17 mouse cellular contexts compared by ENCODE assay signal in the genomic region with DNA sequence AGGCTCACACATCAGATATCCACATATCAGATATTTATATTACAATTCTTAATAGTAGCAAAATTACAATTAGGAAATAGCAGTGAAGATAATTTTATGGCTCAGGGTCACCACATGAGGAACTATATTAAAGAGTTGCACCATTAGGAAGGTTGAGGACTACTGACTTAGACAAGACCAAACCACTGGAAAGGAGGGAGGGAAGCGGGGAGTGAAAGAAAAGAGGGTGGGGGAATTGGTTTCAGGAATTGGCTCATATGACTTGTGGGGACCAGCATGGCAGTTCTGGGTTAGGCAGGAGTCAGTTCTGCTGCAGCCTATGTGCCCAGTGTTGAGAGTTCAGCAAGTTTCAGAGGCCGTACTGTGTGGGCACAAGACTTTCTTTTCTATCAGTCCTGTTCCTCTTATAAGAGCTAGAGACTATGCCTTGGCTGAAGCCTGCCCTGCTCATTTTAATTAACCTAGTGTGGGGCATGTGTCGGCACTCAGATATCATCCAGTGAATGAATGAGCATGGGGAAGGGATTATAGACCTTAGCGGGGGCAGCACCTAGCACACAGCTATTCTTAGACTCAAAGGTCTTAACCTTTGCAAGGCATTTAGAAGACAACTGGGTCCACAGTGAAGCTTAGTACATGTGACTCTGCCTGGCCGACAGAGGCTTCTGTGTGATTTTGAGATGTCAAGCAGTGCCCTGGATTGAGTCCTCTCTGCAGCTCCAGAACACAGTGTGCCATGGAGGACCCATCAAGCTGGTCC.
"Had no signal": no experiment of that assay in that cellular context is flagged by ENCODE, and none has a peak within 500 bp of the region (broad histone marks: within the 10 kb centered on the region; RNA-seq: fewer than 3 reads in every experiment).

No protein-coding gene starts in this region.

- H3K36me3 ChIP-seq: midbrain, embryonic 10.5 days; midbrain, embryonic 12.5 days; neural tube, embryonic 13.5 days; neural tube, embryonic 15.5 days; stomach, embryonic 15.5 days had no signal

- H3K27me3 ChIP-seq: midbrain, embryonic 12.5 days; neural tube, embryonic 13.5 days; neural tube, embryonic 15.5 days; stomach, embryonic 15.5 days had no signal

- H3K4me2 ChIP-seq: lung, embryonic 14.5 days; midbrain, embryonic 12.5 days; neural tube, embryonic 13.5 days; neural tube, embryonic 15.5 days; stomach, embryonic 15.5 days had no signal

- H3K4me3 ChIP-seq: midbrain, embryonic 10.5 days; midbrain, embryonic 12.5 days; myocyte; neural tube, embryonic 13.5 days; neural tube, embryonic 15.5 days; stomach, embryonic 15.5 days had no signal

- H3K9ac ChIP-seq: liver, embryonic 14.5 days; lung, embryonic 14.5 days; midbrain, embryonic 12.5 days; neural tube, embryonic 13.5 days; neural tube, embryonic 15.5 days; stomach, embryonic 15.5 days had no signal

- H3K9me3 ChIP-seq: midbrain, embryonic 10.5 days; midbrain, embryonic 12.5 days; neural tube, embryonic 13.5 days; neural tube, embryonic 15.5 days; stomach, embryonic 15.5 days had no signal

- DNase-seq: lung, adult 18-20 months; lung, embryonic 14.5 days; lung, postnatal 10 days; lung, postnatal 4 days; midbrain, embryonic 14.5 days; right cerebral cortex, postnatal 14 days; thymus, adult 2 months; thymus, postnatal 25 days had no signal

- H3K4me1 ChIP-seq: stomach, embryonic 15.5 days had no signal

- H3K27ac ChIP-seq: liver, embryonic 14.5 days; midbrain, embryonic 10.5 days; midbrain, embryonic 12.5 days; neural tube, embryonic 13.5 days; neural tube, embryonic 15.5 days; stomach, embryonic 15.5 days; stomach, postnatal 0 days had no signal

- ATAC-seq: midbrain, embryonic 16.5 days had no signal
